Mouse (Mus musculus): ENCODE results near the gene Bhlhe41.

DNA sequence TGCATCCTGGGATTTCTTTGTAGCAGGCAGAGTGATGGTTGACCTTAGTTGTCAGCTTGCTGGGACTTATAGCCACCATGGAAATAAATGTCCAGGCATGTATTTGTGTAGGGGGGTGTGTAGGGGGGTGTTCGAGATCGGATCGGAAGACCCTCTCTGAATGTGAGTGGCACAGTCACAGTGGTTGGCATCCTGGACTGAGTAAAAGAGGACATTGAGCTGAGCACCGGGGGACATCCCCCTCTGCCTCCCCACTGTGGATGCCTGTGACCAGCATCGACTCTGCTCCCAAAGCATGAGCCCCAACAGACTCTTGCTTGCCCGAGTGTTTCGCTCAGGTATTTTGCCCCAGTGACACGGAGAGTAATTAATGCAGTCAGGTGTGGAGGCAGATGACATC lies 8.0 kb upstream of the Bhlhe41 start:
- TF ChIP-seq CTCF (IDR thresholded peaks at IDR 0.05; ENCODE audit: control insufficient read depth, insufficient read depth, insufficient read length) (no peak), MYOD1 (IDR thresholded peaks at IDR 0.05; ENCODE audit: control insufficient read depth, insufficient read length, low read depth) (no peak), USF1 (IDR thresholded peaks at IDR 0.05; ENCODE audit: low read depth) (no peak), CEBPB (IDR thresholded peaks at IDR 0.05; ENCODE audit: low read depth) (no peak)
